Mouse (Mus musculus) spleen, adult 2 months (tissue): ENCODE measurements at regions not wholly inside any gene's neighbourhood (a gene's known extent, or its start where the extent isn't known, plus 50 kb on each side); places are given as distances from the start of the nearest gene placed in this dataset.

ENCODE experiments used
- DNase-seq, 2 experiments: peaks; one replicate each; pipeline versions ENCODE4 v3.0.0 to v3.0.0-alpha.2; 2012 to 2021; ENCODE audit warnings: low spot score in 2 of 2, low read depth in 1 of 2
- H3K27ac ChIP-seq: fragments of 200-500 bp; 2 replicates; pipeline ENCODE4 v1.5.1; 2012; ENCODE audit warnings: low read length, inconsistent platforms; ENCODE audit not compliant: insufficient read depth
- H3K27me3 ChIP-seq: fragments of 200-500 bp; 2 replicates; pipeline ENCODE4 v1.6.1; 2012; ENCODE audit warnings: mild to moderate bottlenecking, moderate library complexity, low read length, inconsistent platforms; ENCODE audit not compliant: control insufficient read depth, insufficient read depth
- H3K36me3 ChIP-seq: fragments of 200-500 bp; 2 replicates; pipeline ENCODE4 v1.6.1; 2012; ENCODE audit warnings: mild to moderate bottlenecking, low read length, inconsistent platforms; ENCODE audit not compliant: control insufficient read depth, insufficient read depth
- H3K4me1 ChIP-seq: fragments of 200-500 bp; 2 replicates; pipeline ENCODE4 v1.6.1; 2011; ENCODE audit warnings: inconsistent platforms; ENCODE audit not compliant: control insufficient read depth, insufficient read depth, insufficient read length
- H3K4me3 ChIP-seq: fragments of 200-500 bp; 2 replicates; pipeline ENCODE4 v1.5.1; 2011; ENCODE audit warnings: mild to moderate bottlenecking, inconsistent platforms; ENCODE audit not compliant: insufficient read depth, insufficient read length; ENCODE audit errors: extremely low read depth
- CTCF ChIP-seq: fragments of 200-500 bp; IDR thresholded peaks from 2 replicates; pipeline ENCODE4 v1.5.1; 2011; ENCODE audit warnings: mild to moderate bottlenecking, inconsistent platforms; ENCODE audit not compliant: insufficient read depth, insufficient read length, insufficient replicate concordance; ENCODE audit errors: extremely low read depth
- POLR2A ChIP-seq: fragments of 200-500 bp; IDR thresholded peaks from 2 replicates; pipeline ENCODE4 v1.6.1; 2011; ENCODE audit warnings: low read depth, low read length, inconsistent platforms
- WGBS: fragments of 180-500 bp; shearing (Covaris S2); methylation state at CpG from one replicate; pipeline ENCODE4 v1.1.7; 2018; 5-methylcytosine and 5-hydroxymethylcytosine counted together

GRCm38 (mm10) chr5:73752225-73752644 lies 101.1 kb downstream of the Spata18 start:
- Histone ChIP-seq H3K27me3 (no peaks in the 10 kb centered on the region), H3K36me3 (no peaks in the 10 kb centered on the region), H3K4me1 (no peaks in the 10 kb centered on the region), H3K27ac (no peak overlapping the region), H3K4me3 (no peak overlapping the region)
- no peak for DNase-seq
- TF ChIP-seq POLR2A (no peak), CTCF (no peak)
- WGBS, result 92% methylated on average over 10 of the region's 10 CpGs

- Histone ChIP-seq H3K36me3 (no peaks in the 10 kb centered on the region), H3K27me3 (no peaks in the 10 kb centered on the region), H3K4me1 (no peaks in the 10 kb centered on the region), H3K4me3 (no peak overlapping the region), H3K27ac (no peak overlapping the region)
- WGBS, result 73% methylated on average over 7 of the region's 7 CpGs
- TF ChIP-seq CTCF, result no peak
- TF ChIP-seq POLR2A, result no peak
- no peak for DNase-seq
Measured at GRCm38 (mm10) chr5:73753827-73754226, 102.6 kb downstream of the Spata18 start.

- H3K4me1 ChIP-seq, result no peaks in the 10 kb centered on the region
- H3K4me3 ChIP-seq, result no peak overlapping the region
- no peak overlapping the region for H3K27ac ChIP-seq
- no peak for DNase-seq
- no peak for TF ChIP-seq POLR2A
- TF ChIP-seq CTCF, result no peak
- WGBS, result 80% methylated on average over 6 of the region's 6 CpGs
- no peaks in the 10 kb centered on the region for H3K27me3 ChIP-seq
- H3K36me3 ChIP-seq, result no peaks in the 10 kb centered on the region
Measured at GRCm38 (mm10) chr5:73758534-73758933, 107.4 kb downstream of the Spata18 start.

GRCm38 (mm10) chr5:73761236-73761635 lies 110.1 kb downstream of the Spata18 start:
- DNase-seq, result no peak

GRCm38 (mm10) chr5:73761709-73762108 lies 110.5 kb downstream of the Spata18 start:
- 44% methylated on average over 8 of the region's 8 CpGs for WGBS
- DNase-seq, result no peak

More at GRCm38 (mm10) chr5:73761236-73761635, 110.1 kb downstream of the Spata18 start:
- Histone ChIP-seq H3K4me1 (no peaks in the 10 kb centered on the region), H3K4me3 (no peak overlapping the region), H3K27ac (no peak overlapping the region), H3K27me3 (no peaks in the 10 kb centered on the region), H3K36me3 (no peaks in the 10 kb centered on the region)
- TF ChIP-seq CTCF (no peak), POLR2A (no peak)
- 94% methylated on average over 1 of the region's 1 CpGs for WGBS

GRCm38 (mm10) chr5:73764226-73764625 lies 113.0 kb downstream of the Spata18 start:
- Histone ChIP-seq H3K27ac (no peak overlapping the region), H3K27me3 (no peaks in the 10 kb centered on the region), H3K36me3 (no peaks in the 10 kb centered on the region), H3K4me3 (no peak overlapping the region), H3K4me1 (no peaks in the 10 kb centered on the region)
- WGBS, result 70% methylated on average over 1 of the region's 1 CpGs
- no peak for TF ChIP-seq CTCF
- no peak for TF ChIP-seq POLR2A
- no peak for DNase-seq

More at GRCm38 (mm10) chr5:73761709-73762108, 110.5 kb downstream of the Spata18 start:
- no peaks in the 10 kb centered on the region for H3K27me3 ChIP-seq
- H3K4me3 ChIP-seq, result no peak overlapping the region
- TF ChIP-seq CTCF (no peak), POLR2A (no peak)
- H3K36me3 ChIP-seq, result no peaks in the 10 kb centered on the region
- no peaks in the 10 kb centered on the region for H3K4me1 ChIP-seq
- no peak overlapping the region for H3K27ac ChIP-seq

GRCm38 (mm10) chr5:73765466-73765865 lies 114.3 kb downstream of the Spata18 start:
- H3K4me1 ChIP-seq, result no peaks in the 10 kb centered on the region
- no peak overlapping the region for H3K4me3 ChIP-seq
- no peak overlapping the region for H3K27ac ChIP-seq
- H3K27me3 ChIP-seq, result no peaks in the 10 kb centered on the region
- no peak for TF ChIP-seq CTCF
- TF ChIP-seq POLR2A, result no peak
- WGBS, result 89% methylated on average over 7 of the region's 7 CpGs
- H3K36me3 ChIP-seq, result no peaks in the 10 kb centered on the region
- DNase-seq, result no peak
